Mouse (Mus musculus) CD8-positive naive resting alpha-beta T cell, adult 57 days (primary cell): ENCODE measurements around the gene Nup62. TPM values are rescaled to one million over a fixed set of nuclear protein-coding genes. Genes with fewer than 3 reads are reported as not detected.

Experiments used
- total RNA-seq: library from RNA; stranded (reverse); gene quantifications from one replicate; pipeline ENCODE4 v1.2.4, GENCODE M21; 2023

The Nup62 gene
- 45.1 TPM for total RNA-seq

DNA sequence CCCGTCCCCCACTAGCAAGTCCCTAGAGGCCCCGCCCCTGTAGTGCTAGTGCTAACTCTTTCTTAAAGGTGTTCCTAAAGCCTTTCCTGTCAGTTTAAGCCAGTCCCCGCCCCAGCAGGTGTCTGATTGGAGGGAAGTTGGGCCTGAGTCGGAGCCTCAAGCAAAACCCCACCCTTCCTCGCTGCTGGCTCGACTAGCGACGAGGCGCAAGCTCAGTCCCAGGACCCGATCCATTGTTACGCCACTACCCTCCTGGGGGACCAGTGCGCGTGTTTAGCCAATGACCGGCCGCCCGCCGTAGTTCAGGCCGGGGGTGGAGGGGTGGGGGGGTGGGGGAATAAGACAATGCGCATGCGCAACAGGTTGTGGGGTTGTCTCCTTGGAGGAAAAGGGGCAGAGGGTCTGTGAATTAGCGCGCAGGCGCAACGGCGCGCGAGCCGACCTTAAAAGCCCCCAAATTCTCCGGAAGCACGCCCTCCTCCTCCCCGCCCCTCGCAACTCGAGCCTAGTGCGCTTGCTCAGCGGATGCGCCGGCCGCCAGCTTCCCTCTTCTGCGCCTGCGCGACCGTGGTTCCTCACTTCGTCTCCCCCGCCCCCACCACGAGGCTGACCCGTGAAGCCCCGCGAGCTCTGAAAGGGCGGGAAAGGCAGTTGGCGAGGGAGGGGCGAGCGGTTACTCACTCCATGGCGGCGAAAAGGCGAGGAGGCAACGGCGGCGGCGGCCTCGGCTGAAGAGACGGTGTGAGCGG lies at the start of gene Nup62, which contains the start of gene Il4i1:
Nup62 (plus strand) TSS at position 368 of the 749 bp plus-strand sequence.
Il4i1 (plus strand) TSS at position 667 of the 749 bp plus-strand sequence.

DNA sequence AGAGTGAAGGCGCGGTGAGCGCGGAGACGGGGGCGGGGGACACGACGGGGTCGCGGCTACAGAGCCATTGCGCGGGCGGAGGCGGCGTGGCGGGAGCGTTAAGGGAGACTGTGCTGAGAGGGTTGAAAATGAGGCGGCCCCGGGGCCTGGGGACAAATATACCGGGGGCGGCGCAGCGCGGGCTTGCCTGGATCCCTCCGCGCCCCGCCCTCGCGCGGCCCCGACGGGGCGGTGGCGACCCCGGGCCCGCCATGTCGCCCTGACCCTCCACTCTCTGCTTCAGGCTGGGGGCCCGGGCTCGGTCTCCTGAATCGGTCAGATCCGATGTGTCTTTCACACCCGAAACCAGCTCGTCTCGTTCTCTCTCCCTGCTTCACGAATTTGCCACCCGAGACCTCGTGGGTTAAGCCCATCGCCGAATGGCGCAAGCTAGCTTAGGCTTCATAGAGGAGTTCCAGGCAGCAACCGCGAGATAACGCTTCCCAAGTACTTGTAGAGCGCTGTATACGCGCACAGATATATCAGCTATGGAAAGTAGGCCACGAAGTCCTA lies 658 bp downstream of the Nup62 start, which contains the start of gene Atf5:
Atf5 (minus strand) TSS at position 189 of the 552 bp plus-strand sequence.

DNA sequence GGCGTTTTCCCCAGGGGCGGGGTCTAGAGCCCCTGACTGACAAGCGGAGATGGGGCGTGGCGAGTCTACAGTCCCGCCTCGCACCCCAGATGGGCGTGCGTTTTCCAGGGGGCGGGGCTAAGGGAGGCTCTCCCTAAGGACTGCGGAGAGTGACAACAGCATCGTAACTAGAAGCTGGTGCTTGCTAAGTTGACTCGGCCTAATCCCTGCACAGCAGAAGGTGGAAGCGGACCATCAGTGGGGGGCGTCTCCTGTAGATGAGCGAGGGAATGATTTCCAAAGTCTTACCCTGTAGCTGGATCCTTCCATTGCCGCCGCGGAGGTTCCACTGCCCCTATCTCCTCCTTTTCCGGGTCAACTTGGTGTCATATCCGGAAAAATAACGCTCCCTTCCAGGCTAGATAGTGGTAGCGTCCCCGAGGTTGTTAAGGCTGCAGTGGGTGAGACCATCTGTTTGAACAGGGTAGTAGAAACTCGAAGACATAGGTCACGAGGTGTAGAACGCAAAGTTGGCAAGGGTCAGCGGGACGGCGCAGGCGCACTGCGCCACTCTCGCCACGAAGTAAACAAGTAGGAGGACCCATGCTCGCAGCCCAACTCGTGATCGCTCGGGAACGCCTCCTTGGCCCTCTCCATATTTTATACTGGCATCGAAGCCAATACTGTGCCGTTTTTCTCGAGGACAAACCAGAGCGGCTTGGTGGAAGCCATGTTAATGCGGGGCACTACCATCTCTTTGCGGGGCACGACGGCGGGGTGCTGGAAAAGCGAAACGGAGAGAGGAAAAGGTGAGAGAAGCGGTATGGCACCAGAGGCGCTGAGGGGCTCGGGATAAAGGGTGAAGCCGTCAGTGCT lies 32.9 kb downstream of the Nup62 start, which contains the start of the genes Akt1s1 and Tbc1d17:
Akt1s1 (plus strand) TSS at position 431 of the 855 bp plus-strand sequence.
Tbc1d17 (minus strand) TSS at position 519 of the 855 bp plus-strand sequence.

DNA sequence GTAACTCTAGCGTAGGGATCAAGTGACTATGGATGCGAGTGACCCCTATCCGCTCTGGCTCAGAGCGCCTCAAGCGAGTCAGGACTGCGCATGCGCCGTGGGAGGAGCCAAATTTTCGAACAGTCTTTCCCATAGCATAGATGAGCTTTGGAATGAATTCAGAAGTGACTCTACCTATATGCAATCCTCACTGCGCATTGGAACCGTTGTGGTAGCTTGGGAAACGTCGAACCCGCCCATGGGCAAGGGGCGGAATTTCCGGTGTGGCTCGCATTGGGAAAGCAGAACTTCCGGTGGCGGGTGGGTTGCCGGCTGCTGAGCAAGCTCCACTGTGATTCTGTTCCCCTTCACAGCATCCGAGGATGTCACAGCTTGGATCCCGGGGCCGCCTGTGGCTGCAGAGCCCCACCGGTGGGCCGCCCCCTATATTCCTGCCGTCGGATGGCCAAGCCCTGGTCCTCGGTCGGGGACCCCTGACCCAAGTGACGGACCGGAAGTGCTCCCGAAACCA lies 41.2 kb downstream of the Nup62 start, which contains the start of gene Pnkp:
Pnkp (plus strand) TSS at position 98 of the 511 bp plus-strand sequence.

GRCm38 (mm10) chr7:44869697-44870528 lies 54.0 kb downstream of the Nup62 start, which contains the start of gene Ptov1:
Ptov1 (minus strand) TSS chr7:44869788.

Other genes with a start within 250 kb of the Nup62 start
- 37.0 TPM for gene Napsa, start 243.7 kb upstream of the Nup62 start, total RNA-seq
- 3.1 TPM for gene Kcnc3, start 225.4 kb upstream of the Nup62 start, total RNA-seq
- not detected for gene Myh14, start 145.2 kb upstream of the Nup62 start, total RNA-seq
- gene Izumo2, start 107.3 kb upstream of the Nup62 start, total RNA-seq, result not detected
- gene Vrk3, start 67.7 kb upstream of the Nup62 start, total RNA-seq, result 74.9 TPM
- 1.3 TPM for gene Zfp473, start 65.0 kb upstream of the Nup62 start, total RNA-seq
- 14.0 TPM for gene Il4i1, start 299 bp downstream of the Nup62 start, total RNA-seq
- 4.8 TPM for gene Atf5, start 570 bp downstream of the Nup62 start, total RNA-seq
- 47.0 TPM for gene Akt1s1, start 32.9 kb downstream of the Nup62 start, total RNA-seq
- 80.3 TPM for gene Tbc1d17, start 33.0 kb downstream of the Nup62 start, total RNA-seq
- 46.8 TPM for gene Pnkp, start 41.1 kb downstream of the Nup62 start, total RNA-seq
- gene Ptov1, start 53.7 kb downstream of the Nup62 start, total RNA-seq, result 26.6 TPM
- gene Med25, start 76.6 kb downstream of the Nup62 start, total RNA-seq, result 62.0 TPM
- 23.6 TPM for gene Fuz, start 80.0 kb downstream of the Nup62 start, total RNA-seq
- gene Ap2a1, start 113.4 kb downstream of the Nup62 start, total RNA-seq, result 88.4 TPM
- gene Tsks, start 127.1 kb downstream of the Nup62 start, total RNA-seq, result not detected
- not detected for gene Cpt1c, start 158.8 kb downstream of the Nup62 start, total RNA-seq
- gene Prmt1, start 170.5 kb downstream of the Nup62 start, total RNA-seq, result 147 TPM
- gene Irf3, start 181.6 kb downstream of the Nup62 start, total RNA-seq, result 127 TPM
- 20.4 TPM for gene Bcl2l12, start 182.6 kb downstream of the Nup62 start, total RNA-seq
- gene Scaf1, start 200.3 kb downstream of the Nup62 start, total RNA-seq, result 77.3 TPM
- gene Rras, start 201.9 kb downstream of the Nup62 start, total RNA-seq, result 11.4 TPM
- gene Prr12, start 236.8 kb downstream of the Nup62 start, total RNA-seq, result 65.4 TPM
- gene Nosip, start 246.3 kb downstream of the Nup62 start, total RNA-seq, result 59.3 TPM
- gene Prrg2, start 246.6 kb downstream of the Nup62 start, total RNA-seq, result 1.7 TPM